Mouse (Mus musculus) lung, embryonic 15.5 days (tissue): ENCODE measurements around the gene AI661453. TPM values are rescaled to one million over a fixed set of nuclear protein-coding genes. Genes with fewer than 3 reads are reported as not detected.

Experiments
- ATAC-seq: fragments of 200-750 bp; cut with Nextera tagmentation; 2 replicates; pipeline ENCODE4 v1.8.0; 2017; ENCODE audit warnings: moderate number of reproducible peaks, borderline replicate concordance; ENCODE audit not compliant: low FRiP score, low TSS enrichment; ENCODE audit errors: extremely low read depth
- H3K27ac ChIP-seq: fragments of 300-500 bp; sonication (generic); 2 replicates; pipeline ENCODE4 v1.5.1; 2015; ENCODE audit warnings: moderate library complexity, mild to moderate bottlenecking, inconsistent platforms
- H3K27me3 ChIP-seq: fragments of 300-500 bp; sonication (generic); 2 replicates; pipeline ENCODE4 v1.6.1; 2015; ENCODE audit warnings: inconsistent platforms
- H3K36me3 ChIP-seq: fragments of 300-500 bp; sonication (generic); 2 replicates; pipeline ENCODE4 v1.6.1; 2015; ENCODE audit warnings: inconsistent platforms
- H3K4me1 ChIP-seq: fragments of 300-500 bp; sonication (generic); 2 replicates; pipeline ENCODE4 v1.6.1; 2015; ENCODE audit warnings: inconsistent platforms
- H3K4me2 ChIP-seq: fragments of 300-500 bp; sonication (generic); 2 replicates; pipeline ENCODE4 v1.6.1; 2015; ENCODE audit warnings: inconsistent platforms, mild to moderate bottlenecking, moderate library complexity
- H3K4me3 ChIP-seq: fragments of 300-500 bp; sonication (generic); 2 replicates; pipeline ENCODE4 v1.5.1; 2015; ENCODE audit warnings: mild to moderate bottlenecking, inconsistent platforms
- H3K9ac ChIP-seq: fragments of 300-500 bp; sonication (generic); 2 replicates; pipeline ENCODE4 v1.6.1; 2015; ENCODE audit warnings: inconsistent platforms
- H3K9me3 ChIP-seq: fragments of 300-500 bp; sonication (generic); 2 replicates; pipeline ENCODE4 v1.6.1; 2016; ENCODE audit warnings: inconsistent platforms
- WGBS: fragments of 180-500 bp; shearing (Covaris S2); methylation state at CpG from one replicate; pipeline ENCODE4 v1.1.7; 2015; 5-methylcytosine and 5-hydroxymethylcytosine counted together
- polyA plus RNA-seq: library from polyadenylated mRNA; unstranded; fragments of >200 nt; fragmentation: Nextera tagmentation; extraction: Ambion mirVana; gene quantifications from 2 replicates; pipeline ENCODE4 v1.2.1, GENCODE M21; 2015

The AI661453 gene
- polyA plus RNA-seq, 1 experiment from 2014 or later = 2.4 TPM

DNA sequence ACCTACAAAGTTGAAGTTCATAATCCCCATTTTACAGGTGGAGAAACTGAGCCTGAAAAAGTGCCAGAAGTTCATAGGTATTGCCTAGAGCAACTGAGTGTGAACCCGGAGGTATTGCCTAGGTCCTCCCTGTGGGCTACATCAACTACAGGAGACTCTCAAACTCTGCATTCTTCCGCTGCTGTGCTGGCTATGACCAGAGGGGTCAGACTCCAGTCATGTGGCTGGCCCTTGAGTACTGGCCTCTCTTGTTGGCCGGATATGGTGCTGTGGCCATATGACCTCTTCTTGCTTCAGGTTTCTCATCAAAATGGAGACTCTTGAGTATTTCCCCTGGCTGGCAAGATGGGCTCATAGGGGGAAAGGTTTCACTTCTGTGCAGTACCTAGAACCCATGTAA is 5.9 kb downstream of the AI661453 start:
- peaks cover 45% of the 10 kb centered on the region for H3K4me1 ChIP-seq

DNA sequence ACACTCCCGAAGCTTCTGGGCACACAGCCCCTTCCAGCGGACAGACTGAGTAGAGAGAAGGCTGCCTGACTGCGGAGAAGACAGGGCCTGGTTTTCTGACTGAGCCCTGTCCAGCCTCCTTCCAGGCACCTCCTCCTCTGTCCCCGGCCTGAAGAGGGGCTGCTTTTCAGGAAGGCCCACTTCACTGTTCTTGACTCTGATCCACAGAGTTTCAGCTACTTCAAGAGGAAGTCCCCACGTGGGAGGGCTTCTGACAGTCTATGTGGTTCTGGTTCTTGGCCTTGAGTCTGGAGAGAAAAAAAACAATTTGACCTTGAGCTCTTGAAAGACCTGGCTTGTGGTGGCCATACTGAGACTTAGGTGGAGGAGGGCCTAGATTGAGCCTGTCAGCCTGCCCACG is 7.7 kb downstream of the AI661453 start:
- no peak for ATAC-seq
- Histone ChIP-seq H3K4me3 (no peak overlapping the region), H3K4me1 (peaks cover 43% of the 10 kb centered on the region), H3K27me3 (no peaks in the 10 kb centered on the region), H3K4me2 (no peak overlapping the region), H3K36me3 (no peaks in the 10 kb centered on the region), H3K27ac (no peak overlapping the region), H3K9me3 (no peaks in the 10 kb centered on the region), H3K9ac (no peak overlapping the region)
- 47% methylated on average over 6 of the region's 6 CpGs for WGBS

More for the DNA sequence above, 5.9 kb downstream of the AI661453 start:
- peaks cover 9% of the 10 kb centered on the region for H3K27me3 ChIP-seq
- no peaks in the 10 kb centered on the region for H3K36me3 ChIP-seq
- ATAC-seq = no peak
- no peak overlapping the region for H3K9ac ChIP-seq
- H3K27ac ChIP-seq = no peak overlapping the region
- H3K4me3 ChIP-seq = no peak overlapping the region
- H3K4me2 ChIP-seq = no peak overlapping the region
- no peaks in the 10 kb centered on the region for H3K9me3 ChIP-seq
- 79% methylated on average over 3 of the region's 3 CpGs for WGBS

- Histone ChIP-seq H3K9ac (no peak overlapping the region), H3K9me3 (no peaks in the 10 kb centered on the region), H3K36me3 (no peaks in the 10 kb centered on the region), H3K27ac (no peak overlapping the region), H3K4me2 (no peak overlapping the region), H3K4me3 (no peak overlapping the region), H3K4me1 (peaks cover 44% of the 10 kb centered on the region), H3K27me3 (no peaks in the 10 kb centered on the region)
- WGBS = 52% methylated on average over 11 of the region's 11 CpGs
- no peak for ATAC-seq
These were observed 9.1 kb downstream of the AI661453 start for GRCm38 (mm10) chr17:47445518-47445917.

GRCm38 (mm10) chr17:47446025-47446424 is 9.6 kb downstream of the AI661453 start:
- Histone ChIP-seq H3K27me3 (no peaks in the 10 kb centered on the region), H3K4me2 (no peak overlapping the region), H3K36me3 (no peaks in the 10 kb centered on the region), H3K4me3 (no peak overlapping the region), H3K4me1 (peaks cover 46% of the 10 kb centered on the region), H3K27ac (no peak overlapping the region), H3K9me3 (no peaks in the 10 kb centered on the region), H3K9ac (no peak overlapping the region)
- ATAC-seq = no peak
- 39% methylated on average over 9 of the region's 9 CpGs for WGBS

DNA sequence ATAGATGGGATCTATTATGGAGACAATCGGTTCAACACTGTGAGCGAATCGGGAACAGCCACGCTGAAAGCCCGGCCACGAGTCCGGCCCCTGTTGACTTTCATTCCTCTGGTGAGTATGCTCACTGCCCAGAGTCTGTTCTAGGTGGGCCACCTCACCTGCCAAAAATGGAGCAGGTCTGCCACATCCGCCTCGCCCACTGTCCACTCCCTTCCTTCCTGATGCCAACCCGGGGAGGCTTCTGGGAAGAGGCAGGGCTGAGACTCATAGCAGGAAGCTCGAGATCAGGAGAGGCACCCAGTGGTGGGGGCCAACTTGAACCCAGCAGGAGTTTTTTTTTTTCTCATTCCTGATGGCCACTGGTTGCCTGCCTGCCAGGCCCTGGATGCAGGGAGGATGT is 10.1 kb downstream of the AI661453 start:
- Histone ChIP-seq H3K27ac (no peak overlapping the region), H3K9ac (no peak overlapping the region), H3K4me3 (no peak overlapping the region), H3K4me2 (no peak overlapping the region), H3K36me3 (no peaks in the 10 kb centered on the region), H3K4me1 (peaks cover 51% of the 10 kb centered on the region), H3K27me3 (no peaks in the 10 kb centered on the region), H3K9me3 (no peaks in the 10 kb centered on the region)
- no peak for ATAC-seq
- 74% methylated on average over 11 of the region's 11 CpGs for WGBS

DNA sequence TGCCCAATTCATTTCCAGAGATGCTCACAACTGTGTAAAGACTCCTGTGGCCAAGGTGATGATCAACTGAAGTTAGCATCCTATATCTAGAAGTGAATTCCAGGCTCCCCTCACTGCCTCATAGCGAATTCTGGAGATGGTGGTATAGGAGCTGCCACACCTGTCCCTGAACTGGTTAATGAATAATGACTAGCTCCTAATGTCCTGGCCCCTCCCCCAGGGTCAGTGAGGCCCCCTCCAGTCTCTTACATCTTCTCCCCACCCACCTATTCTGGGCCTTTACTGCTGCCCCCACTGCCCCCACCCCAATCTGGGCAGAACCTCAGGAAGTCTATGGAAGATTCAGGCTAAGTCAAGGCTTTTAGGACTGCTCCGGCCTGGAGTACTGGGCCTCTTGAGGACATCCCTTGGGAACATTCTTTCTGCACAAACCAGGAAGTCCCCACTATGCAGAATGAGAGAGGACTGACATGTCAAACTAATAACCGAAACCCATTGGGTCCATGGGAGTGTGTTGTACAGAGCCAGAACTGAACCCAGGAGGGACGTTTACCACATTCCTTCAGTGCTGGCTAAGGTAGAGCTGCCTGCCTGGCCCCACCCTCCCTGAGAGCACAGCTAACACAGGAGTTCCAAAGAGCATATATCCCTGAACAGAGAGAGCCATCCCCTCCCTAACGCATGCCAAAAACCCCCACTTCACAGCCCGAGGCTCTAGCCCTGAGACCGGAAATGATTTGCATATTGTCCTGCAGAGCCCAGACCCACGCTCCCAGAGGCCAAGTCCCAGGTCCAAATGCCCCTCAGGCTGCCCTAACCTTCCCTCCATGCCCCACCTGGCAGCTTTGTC is 12.3 kb downstream of the AI661453 start:
- Histone ChIP-seq H3K4me2 (no peak overlapping the region), H3K9me3 (no peaks in the 10 kb centered on the region), H3K4me1 (peaks cover 65% of the 10 kb centered on the region), H3K36me3 (no peaks in the 10 kb centered on the region), H3K27ac (0 out of 2 replicates have a peak overlapping the region, but pooled peaks have one; percentile 18), H3K4me3 (no peak overlapping the region), H3K9ac (no peak overlapping the region), H3K27me3 (no peaks in the 10 kb centered on the region)
- ATAC-seq = no peak
- WGBS = 26% methylated on average over 8 of the region's 8 CpGs

GRCm38 (mm10) chr17:47449432-47449831 is 13.0 kb downstream of the AI661453 start:
- WGBS = 67% methylated on average over 5 of the region's 5 CpGs
- Histone ChIP-seq H3K4me1 (peaks cover 64% of the 10 kb centered on the region), H3K27me3 (no peaks in the 10 kb centered on the region), H3K9ac (no peak overlapping the region), H3K27ac (0 out of 2 replicates have a peak overlapping the region, but pooled peaks have one; percentile 18), H3K9me3 (no peaks in the 10 kb centered on the region), H3K4me3 (no peak overlapping the region), H3K4me2 (no peak overlapping the region), H3K36me3 (no peaks in the 10 kb centered on the region)
- ATAC-seq = no peak

GRCm38 (mm10) chr17:47450239-47450638 is 13.8 kb downstream of the AI661453 start:
- H3K36me3 ChIP-seq = no peaks in the 10 kb centered on the region
- H3K9ac ChIP-seq = no peak overlapping the region
- no peaks in the 10 kb centered on the region for H3K27me3 ChIP-seq
- H3K9me3 ChIP-seq = no peaks in the 10 kb centered on the region
- WGBS = 44% methylated on average over 7 of the region's 7 CpGs
- no peak overlapping the region for H3K27ac ChIP-seq
- H3K4me3 ChIP-seq = no peak overlapping the region
- 0 out of 2 replicates have a peak, but pooled peaks have one; percentile 7 for ATAC-seq
- H3K4me2 ChIP-seq = no peak overlapping the region
- peaks cover 69% of the 10 kb centered on the region for H3K4me1 ChIP-seq

DNA sequence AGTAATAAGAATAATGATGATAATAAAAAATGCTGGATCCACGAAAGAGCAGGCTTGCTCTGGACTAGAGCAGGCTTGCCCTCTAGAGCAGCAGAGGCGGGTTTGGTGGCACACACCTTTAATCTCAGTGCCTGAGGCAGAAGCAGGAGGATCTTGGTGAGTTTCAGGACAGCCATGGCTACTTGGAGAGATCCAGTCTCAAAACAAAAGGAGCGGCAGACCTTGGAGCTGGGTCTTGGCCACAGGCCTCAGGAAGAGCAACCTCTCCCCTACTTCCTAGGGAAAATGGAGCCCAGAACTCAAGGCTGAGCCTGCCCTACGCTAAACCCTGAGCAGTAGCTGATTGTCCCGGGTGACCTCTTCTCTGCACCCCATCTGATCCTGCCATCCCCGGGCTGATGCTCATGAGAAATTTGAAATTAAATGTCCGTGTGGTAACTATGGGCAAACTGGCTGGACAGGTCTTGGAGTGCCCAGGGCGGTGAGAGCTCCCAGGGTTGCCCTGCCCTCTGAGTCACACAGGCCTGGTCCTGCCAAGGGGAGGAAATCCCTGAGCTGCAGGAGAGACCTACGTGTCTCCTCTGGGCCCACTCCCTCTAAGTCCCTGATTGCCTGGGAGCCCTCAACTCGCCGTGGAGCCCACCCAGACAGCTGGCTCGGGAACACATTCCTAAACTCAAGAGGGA is 14.6 kb downstream of the AI661453 start:
- ATAC-seq = 0 out of 2 replicates have a peak, but pooled peaks have one; percentile 43
- Histone ChIP-seq H3K36me3 (no peaks in the 10 kb centered on the region), H3K9ac (no peak overlapping the region), H3K4me2 (no peak overlapping the region), H3K4me3 (no peak overlapping the region), H3K9me3 (no peaks in the 10 kb centered on the region), H3K27me3 (no peaks in the 10 kb centered on the region), H3K27ac (peak overlapping the region; percentile 62), H3K4me1 (peaks cover 63% of the 10 kb centered on the region)
- WGBS = 60% methylated on average over 12 of the region's 12 CpGs

GRCm38 (mm10) chr17:47452886-47453285 is 16.5 kb downstream of the AI661453 start:
- Histone ChIP-seq H3K4me1 (peaks cover 55% of the 10 kb centered on the region), H3K27ac (no peak overlapping the region)
- WGBS = 40% methylated on average over 7 of the region's 7 CpGs

DNA sequence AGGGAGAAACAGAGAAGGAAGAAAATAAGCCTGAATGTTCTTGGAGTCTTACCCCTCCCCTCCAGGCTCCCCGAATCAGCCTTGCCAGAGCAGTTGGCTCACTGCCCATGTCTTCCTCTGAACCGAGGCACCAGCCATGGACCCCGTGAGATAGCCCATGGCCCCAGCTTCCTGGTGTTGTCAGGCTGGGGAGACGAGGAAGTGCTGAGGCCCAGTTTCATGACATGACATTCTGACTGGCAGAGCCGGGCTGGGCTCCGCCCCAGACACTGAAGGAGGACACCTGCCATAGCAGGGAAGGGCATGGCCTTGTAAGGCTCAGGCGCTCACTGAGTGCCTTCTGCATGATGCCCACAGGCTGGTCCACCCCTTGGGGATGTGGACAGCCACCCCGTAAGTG is 18.3 kb downstream of the AI661453 start:
- no peak overlapping the region for H3K9ac ChIP-seq
- ATAC-seq = no peak
- H3K4me2 ChIP-seq = no peak overlapping the region
- 39% methylated on average over 8 of the region's 8 CpGs for WGBS
- H3K27ac ChIP-seq = no peak overlapping the region
- no peaks in the 10 kb centered on the region for H3K36me3 ChIP-seq
- no peak overlapping the region for H3K4me3 ChIP-seq
- no peaks in the 10 kb centered on the region for H3K27me3 ChIP-seq
- H3K4me1 ChIP-seq = peaks cover 42% of the 10 kb centered on the region
- no peaks in the 10 kb centered on the region for H3K9me3 ChIP-seq

More at GRCm38 (mm10) chr17:47452886-47453285, 16.5 kb downstream of the AI661453 start:
- no peaks in the 10 kb centered on the region for H3K9me3 ChIP-seq
- ATAC-seq = no peak
- no peak overlapping the region for H3K9ac ChIP-seq
- H3K4me3 ChIP-seq = no peak overlapping the region
- H3K36me3 ChIP-seq = no peaks in the 10 kb centered on the region
- no peaks in the 10 kb centered on the region for H3K27me3 ChIP-seq
- H3K4me2 ChIP-seq = no peak overlapping the region

- no peak overlapping the region for H3K4me2 ChIP-seq
- H3K27me3 ChIP-seq = no peaks in the 10 kb centered on the region
- no peaks in the 10 kb centered on the region for H3K9me3 ChIP-seq
- no peak overlapping the region for H3K9ac ChIP-seq
- H3K27ac ChIP-seq = no peak overlapping the region
- H3K4me1 ChIP-seq = peaks cover 36% of the 10 kb centered on the region
- no peaks in the 10 kb centered on the region for H3K36me3 ChIP-seq
- WGBS = 72% methylated on average over 13 of the region's 13 CpGs
- ATAC-seq = no peak
- no peak overlapping the region for H3K4me3 ChIP-seq
These were observed 21.9 kb downstream of the AI661453 start for GRCm38 (mm10) chr17:47458310-47458709.
